Mouse (Mus musculus): ENCODE data around the gene Dynll1.
A peak's percentile ranks its signal among the peaks of the same experiment; 100 is the strongest.

Dynll1 gene

GRCm38 (mm10) chr5:115300792-115301614 is at the start of gene Dynll1:
TSS of gene Dynll1 (minus strand) at chr5:115300999.
- peak; percentile 99 for DNase-seq (ENCODE audit: low read depth, low spot score)

DNA sequence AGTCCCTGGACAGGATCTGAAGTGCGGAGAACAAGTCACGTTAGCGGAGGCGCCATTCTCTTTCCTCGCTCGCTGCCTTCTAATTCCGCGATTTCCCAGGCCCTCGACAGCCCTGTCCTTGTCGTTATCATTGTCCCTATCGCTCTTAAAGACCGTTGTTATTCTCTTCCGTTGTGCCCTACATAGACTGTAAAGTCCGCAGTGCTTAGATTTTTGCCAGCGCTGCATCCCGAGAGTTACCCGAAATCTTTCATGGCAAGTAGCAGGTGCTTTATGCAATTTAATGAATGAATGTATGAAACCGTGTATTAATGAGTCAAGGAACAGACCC is 48.4 kb upstream of the Dynll1 start:
- no peak for DNase-seq (ENCODE audit: low read depth, low spot score)

DNA sequence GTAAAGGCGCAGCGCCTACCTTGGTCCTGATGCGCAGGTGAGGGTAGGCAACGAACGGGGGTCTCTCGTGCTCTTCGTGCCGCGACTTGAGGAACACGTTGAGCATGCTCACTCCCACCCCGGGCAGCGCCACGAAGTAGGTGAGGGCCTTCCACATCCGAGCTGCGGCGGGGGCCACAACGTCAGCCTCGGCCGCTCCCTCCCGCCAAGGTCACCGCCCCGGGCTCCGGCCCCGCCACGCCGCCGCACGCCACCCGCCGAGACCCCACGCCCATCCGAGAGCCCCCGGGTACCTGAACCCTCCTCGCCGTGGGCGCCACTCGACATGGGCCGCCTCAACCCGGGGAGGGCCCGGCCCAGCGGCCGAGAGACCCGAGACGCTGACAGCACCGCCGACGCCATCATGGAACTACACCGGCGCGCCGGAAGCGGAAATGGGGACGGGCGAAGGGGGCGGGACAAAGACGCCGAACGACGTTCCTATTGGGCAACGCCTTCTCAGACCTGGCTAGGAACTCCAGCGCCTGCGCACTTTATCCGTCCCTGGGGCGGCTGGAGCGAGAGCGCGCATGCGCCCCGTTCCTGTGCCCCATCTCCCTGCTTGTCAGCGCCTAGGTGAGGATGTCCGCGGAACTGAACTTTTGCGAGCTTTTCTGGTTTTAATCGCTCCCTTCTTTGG is 47.9 kb upstream of the Dynll1 start, which contains the start of gene Cox6a1:
Gene Cox6a1, minus strand, starts transcription at position 436 of the 679 bp plus-strand sequence.
- peak; percentile 98 for DNase-seq (ENCODE audit: low read depth, low spot score)

DNA sequence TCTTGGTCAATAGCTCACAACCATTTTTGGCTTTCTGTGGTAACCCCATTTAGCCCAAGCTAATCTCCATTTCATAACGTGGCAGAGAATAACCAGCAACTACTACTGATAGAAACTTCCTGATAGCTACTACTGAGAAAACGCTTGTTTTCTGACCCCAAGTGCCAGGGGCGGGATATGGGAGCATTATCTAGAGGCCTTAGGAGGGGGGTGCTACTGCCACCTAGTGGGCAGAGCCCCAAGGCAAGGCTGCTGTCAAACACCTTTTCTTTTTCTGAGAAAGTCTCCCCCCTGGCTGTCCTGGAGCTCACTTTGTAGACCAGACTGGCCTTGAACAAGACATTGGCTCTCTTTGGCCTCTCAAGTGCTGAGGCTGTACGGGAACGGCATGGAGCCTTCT is 46.8 kb upstream of the Dynll1 start:
- peak; percentile 75 for DNase-seq (ENCODE audit: low read depth, low spot score)

DNA sequence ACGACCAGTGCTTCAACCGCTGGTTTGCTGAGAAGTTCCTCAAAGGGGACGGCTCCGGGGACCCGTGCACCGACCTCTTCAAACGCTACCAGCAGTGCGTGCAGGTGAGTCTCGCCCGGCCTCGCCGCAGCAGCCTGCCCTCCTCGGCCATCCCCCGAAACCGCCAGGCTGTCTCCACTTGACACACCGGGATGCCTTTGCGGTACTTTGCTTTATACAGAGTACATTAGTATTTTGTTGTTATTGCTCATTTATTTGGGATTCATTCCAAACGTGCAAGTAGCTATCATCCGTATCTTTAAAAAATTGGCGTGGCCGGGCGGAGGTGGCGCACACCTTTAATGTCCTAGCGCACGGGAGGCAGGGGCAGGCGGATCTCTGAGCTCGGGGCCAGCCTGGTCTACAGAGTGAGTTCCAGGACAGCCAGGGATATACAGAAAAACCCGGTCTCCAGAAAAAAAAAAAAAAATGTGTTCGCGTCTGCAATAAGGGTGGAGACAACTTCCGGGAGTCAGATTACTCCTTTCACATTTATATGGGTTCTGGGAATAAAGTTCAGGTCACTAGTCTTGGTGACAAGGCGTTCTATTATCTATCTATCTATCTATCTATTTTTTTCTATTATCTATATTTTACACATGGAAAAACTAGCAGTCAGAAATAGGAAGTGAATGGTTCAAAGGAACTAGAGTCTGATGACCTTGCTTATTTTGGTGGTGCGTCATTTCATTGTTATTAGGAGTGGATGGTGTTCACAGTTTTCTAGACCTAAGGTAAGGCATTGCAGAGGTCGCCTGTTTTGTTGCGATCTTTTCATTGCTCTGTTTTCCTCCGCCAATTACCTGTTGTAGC is 40.7 kb upstream of the Dynll1 start:
- DNase-seq (ENCODE audit: low read depth, low spot score): no peak

DNA sequence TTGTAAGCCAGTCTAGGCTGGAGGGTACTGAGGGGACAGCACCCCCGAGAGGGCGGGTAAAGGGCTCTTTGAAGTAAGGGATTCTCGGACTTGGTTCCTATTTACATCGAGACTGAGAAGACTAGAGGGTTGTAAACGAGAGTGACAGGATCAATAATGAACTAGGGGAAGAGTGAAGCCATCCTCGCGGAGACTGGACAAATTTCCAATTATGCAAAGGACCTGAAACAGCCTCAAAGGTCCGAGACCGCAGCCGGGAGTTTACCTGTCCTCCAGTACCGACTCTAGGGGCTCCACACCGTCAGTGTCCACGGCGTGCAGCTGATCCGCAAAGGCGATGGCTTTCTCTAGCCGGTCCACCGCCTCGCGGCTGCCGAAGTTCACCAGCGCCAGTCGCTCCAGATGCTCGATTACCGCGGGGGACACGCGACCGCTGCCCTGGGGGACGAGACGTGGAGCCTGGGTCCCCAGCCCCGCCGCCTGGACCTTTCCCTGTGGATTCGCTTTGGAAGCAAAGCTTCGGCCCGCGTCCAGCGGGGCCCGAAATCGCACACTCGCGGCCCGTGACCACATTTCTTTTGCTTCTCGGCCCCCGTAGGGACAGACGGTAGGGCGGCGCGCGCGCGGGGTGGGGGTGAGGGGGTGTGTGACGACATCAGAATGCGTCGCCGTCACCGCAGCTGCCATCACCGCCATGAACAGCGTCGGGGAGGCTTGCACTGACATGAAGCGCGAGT is 39.9 kb upstream of the Dynll1 start, which contains the start of the genes Gatc and Triap1:
Gene Gatc, minus strand, starts transcription at position 602 of the 737 bp plus-strand sequence.
Gene Triap1, plus strand, starts transcription at position 649 of the 737 bp plus-strand sequence.
- peak; percentile 81 for DNase-seq (ENCODE audit: low read depth, low spot score)

DNA sequence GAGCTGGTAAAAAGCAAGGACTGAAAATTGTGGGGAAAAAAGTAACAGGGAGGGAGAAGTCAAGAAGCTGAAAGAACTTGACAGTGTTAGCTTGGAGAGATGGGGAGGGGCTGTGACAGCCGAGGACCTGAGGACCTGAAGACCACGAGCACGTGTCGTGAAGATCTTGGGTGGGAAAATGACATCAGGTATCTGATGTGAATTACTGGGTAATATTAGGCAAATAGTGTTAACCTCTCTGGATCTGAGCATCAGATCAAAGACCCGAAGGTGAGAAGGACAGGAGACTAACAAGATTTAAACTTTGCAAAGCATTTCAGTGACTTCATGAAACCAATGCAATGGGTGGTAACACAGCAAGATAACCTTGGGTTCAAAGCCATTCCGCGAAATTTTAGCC is 39.2 kb upstream of the Dynll1 start:
- DNase-seq (ENCODE audit: low read depth, low spot score): no peak

GRCm38 (mm10) chr5:115333626-115334025 is 32.8 kb upstream of the Dynll1 start:
- no peak for DNase-seq (ENCODE audit: low read depth, low spot score)

GRCm38 (mm10) chr5:115330955-115331354 is 30.2 kb upstream of the Dynll1 start:
- no peak for DNase-seq (ENCODE audit: low read depth, low spot score)

DNA sequence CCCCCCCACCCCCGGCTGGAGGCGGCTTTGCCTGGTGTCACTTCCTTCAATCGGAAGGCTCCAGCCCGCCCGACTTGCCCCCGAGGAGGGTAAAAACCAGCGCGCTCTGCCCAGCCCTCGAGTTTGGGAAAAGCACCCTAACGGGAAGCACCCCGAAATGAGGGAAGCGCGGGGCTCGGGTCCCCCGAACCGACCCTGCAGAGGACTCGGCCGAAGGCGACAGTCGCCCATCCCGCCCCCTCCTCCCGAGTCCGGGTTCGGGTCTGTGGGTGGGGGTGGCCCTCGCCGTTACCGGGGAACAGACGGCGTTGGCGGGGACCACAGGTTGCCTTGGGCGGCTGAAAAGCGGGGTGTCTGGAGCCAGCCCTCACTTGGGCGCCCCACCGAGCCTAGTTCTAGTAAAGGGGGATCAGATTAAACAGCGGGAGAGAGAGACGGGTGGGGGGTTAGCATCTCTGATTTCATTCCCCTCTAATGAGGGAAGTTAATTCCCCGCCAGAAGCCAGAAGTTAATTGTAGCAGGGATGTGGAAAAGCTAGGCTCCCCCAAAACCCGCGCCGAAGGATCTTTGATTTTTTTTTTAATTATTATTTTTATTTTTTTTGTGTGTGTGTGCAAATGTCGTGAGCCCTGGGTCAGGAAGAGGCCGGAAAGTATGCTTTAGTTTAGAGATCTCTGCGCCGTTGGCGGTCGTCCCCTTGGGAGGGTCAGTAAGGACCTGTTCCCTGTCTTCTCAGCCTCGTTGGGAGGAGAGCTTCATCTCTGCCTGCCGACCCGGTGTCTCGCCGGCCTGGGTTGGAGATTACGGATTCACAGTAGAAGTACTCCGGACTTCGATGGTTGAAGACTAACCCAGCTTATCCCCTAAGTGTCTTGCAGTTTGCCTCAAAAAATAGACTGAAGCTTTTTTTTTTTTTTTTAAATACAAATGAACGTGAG is 27.1 kb upstream of the Dynll1 start:
- no peak for DNase-seq (ENCODE audit: low read depth, low spot score)

- peak; percentile 89 for DNase-seq (ENCODE audit: low read depth, low spot score)
These were observed 26.2 kb upstream of the Dynll1 start, which contains the start of gene Srsf9 for GRCm38 (mm10) chr5:115326875-115327609. TSS of gene Srsf9 (plus strand) at chr5:115327177.

DNA sequence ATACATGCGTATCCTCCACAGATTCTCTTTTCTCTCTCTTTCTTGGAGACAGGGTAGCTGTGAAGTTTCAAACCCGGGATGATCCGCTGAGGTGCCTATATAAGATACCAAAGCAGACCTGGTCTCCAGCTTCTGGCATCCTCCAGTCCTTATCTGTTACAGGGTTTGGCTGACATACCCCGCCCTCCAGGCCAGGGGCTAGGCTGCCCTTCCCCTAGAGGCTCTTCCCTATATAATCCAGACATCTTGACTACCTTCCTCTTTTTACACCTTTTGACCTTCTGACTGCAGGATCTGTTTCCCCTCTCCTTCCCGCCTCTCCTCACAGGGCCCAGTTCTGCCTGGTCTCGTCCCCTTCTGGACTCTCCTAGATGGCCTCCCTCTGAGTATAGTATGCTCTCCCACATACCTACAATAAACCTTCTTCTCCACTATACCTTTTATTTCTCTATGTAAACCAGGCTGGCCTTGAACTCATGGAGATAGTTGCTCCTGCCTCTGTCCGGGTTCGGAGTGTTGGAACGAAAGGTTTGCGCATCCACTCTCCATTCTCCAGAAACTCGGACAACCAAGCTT is 25.5 kb upstream of the Dynll1 start:
- no peak for DNase-seq (ENCODE audit: low read depth, low spot score)

DNA sequence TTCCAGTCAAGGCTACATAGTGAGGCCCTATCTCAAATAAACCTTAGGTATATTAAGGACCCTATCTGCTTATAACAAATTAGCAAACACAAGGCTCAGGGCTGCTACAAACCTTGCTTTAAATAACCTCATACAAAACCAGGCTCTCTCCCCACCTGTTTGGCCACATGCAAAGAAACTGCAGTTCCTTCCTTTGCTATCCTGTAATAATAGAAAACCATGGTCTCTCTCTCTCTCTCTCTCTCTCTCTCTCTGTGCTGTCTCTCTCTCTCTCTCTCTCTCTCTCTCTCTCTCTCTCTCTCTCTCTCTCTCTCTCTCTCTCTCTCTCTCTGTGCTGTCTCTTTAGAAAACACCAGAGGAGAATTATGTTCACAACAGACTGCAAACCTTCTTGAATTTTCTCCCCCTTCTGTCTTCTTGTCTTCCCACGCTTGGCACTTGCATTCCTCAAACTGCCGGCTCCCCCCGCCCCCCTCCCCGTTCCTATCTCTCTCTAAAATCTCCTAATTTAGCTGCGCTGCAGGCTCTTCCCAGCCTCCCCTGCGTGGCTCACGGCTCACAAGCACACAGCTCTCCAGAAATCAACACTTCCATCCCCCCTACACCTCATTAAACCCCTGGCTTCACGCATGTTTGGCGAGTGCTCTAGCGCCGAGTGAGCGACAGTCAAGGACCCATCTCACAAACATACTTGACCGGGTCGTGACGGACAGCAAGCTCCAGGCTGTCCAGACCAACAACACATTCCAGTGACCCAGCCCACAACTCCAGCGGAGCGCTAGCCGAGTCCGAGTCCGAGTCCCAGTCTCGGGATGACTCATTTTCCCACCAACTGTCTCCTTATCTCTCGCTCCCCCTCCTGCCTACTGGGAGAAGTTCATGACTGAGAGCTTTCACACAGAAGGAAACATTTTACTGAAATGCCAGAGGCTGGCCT is 18.5 kb upstream of the Dynll1 start:
- no peak for DNase-seq (ENCODE audit: low read depth, low spot score)

DNA sequence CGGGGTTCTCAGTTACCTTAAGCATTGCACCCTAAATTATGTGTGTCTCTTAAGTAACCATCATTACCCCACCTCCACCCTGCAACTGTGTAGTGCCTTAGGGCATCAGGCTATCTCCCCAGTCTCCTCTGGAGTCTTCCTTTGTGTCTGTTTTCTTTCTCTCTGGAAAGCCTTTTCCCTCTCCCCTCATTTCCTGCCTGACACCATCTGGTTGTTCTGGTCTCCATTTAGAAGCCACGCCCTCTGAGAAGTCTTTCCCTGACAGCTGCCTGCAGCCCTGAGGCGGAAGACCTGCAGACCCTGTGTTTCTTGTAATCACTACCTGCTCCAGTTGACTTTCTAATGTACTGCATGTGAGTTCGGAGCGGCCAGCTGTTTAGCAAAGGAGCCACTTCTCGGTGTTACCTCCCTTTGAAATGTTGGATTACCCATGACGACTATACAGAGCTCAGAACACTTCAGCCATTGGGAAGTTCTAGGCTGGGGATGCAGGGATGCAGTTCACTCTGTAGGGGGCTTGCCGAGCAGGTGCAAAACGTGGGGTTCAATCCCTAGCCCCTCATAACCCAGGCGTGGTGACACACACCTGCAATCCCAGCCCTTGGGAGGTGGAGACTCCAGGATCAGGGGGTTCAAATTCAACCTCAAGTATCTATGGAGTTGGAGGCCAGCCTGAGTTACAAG is 17.0 kb upstream of the Dynll1 start:
- no peak for DNase-seq (ENCODE audit: low read depth, low spot score)

- DNase-seq (ENCODE audit: low read depth, low spot score): no peak
These were observed 16.3 kb upstream of the Dynll1 start for GRCm38 (mm10) chr5:115316968-115317644.

GRCm38 (mm10) chr5:115313668-115313943 is 12.8 kb upstream of the Dynll1 start:
- no peak for DNase-seq (ENCODE audit: low read depth, low spot score)
